Mouse (Mus musculus) CH12.LX (cell line): Measurements from ENCODE around the gene Inppl1.

Experiments
- CHD2 ChIP-seq: IDR thresholded peaks from 2 replicates; pipeline ENCODE4 v1.6.1; 2011; ENCODE audit warnings: low read length, improper control_type of control experiment
- CTCF ChIP-seq, 2 experiments: IDR thresholded peaks in 1 of 2; conservative IDR thresholded peaks in 1 of 2; 2 replicates each; pipeline ENCODE4 v1.5.1; 2011 to 2012; ENCODE audit warnings: low read depth in 2 of 2, low read length in 2 of 2, improper control_type of control experiment in 1 of 2, inconsistent platforms in 1 of 2, mild to moderate bottlenecking in 1 of 2, moderate library complexity in 1 of 2
- E2F4 ChIP-seq: IDR thresholded peaks from 2 replicates; pipeline ENCODE4 v1.6.1; 2011; ENCODE audit warnings: low read depth, low read length, improper control_type of control experiment; ENCODE audit not compliant: insufficient replicate concordance
- EP300 ChIP-seq: IDR thresholded peaks from 2 replicates; pipeline ENCODE4 v1.6.1; 2011; ENCODE audit warnings: low read length, improper control_type of control experiment
- IRF4 ChIP-seq: IDR thresholded peaks from 2 replicates; pipeline ENCODE4 v1.6.1; 2014; ENCODE audit warnings: low read depth, mild to moderate bottlenecking, inconsistent platforms, low read length, improper control_type of control experiment
- KAT2A ChIP-seq: IDR thresholded peaks from 2 replicates; pipeline ENCODE4 v1.6.1; 2012; ENCODE audit warnings: low read length, improper control_type of control experiment, inconsistent platforms; ENCODE audit not compliant: insufficient replicate concordance
- MAFK ChIP-seq: IDR thresholded peaks from 2 replicates; pipeline ENCODE4 v1.6.1; 2011; ENCODE audit warnings: low read length, improper control_type of control experiment; ENCODE audit not compliant: insufficient replicate concordance
- NRF1 ChIP-seq: IDR thresholded peaks from 2 replicates; pipeline ENCODE4 v1.6.1; 2014; ENCODE audit warnings: low read depth, mild to moderate bottlenecking, inconsistent platforms, low read length, improper control_type of control experiment, moderate library complexity
- POLR2A ChIP-seq: IDR thresholded peaks from 2 replicates; pipeline ENCODE4 v1.6.1; 2011; ENCODE audit warnings: low read depth, mild to moderate bottlenecking, improper control_type of control experiment, low read length
- SMC3 ChIP-seq: IDR thresholded peaks from 2 replicates; pipeline ENCODE4 v1.6.1; 2011; ENCODE audit warnings: low read depth, low read length, improper control_type of control experiment
- TBP ChIP-seq: conservative IDR thresholded peaks from 2 replicates; pipeline ENCODE4 v1.6.1; 2011; ENCODE audit warnings: low read depth, low read length, improper control_type of control experiment
- TCF12 ChIP-seq: IDR thresholded peaks from 2 replicates; pipeline ENCODE4 v1.6.1; 2014; ENCODE audit warnings: low read depth, mild to moderate bottlenecking, inconsistent platforms, low read length, improper control_type of control experiment
- USF2 ChIP-seq: conservative IDR thresholded peaks from 2 replicates; pipeline ENCODE4 v1.6.1; 2011; ENCODE audit warnings: low read depth, low read length, improper control_type of control experiment

DNA sequence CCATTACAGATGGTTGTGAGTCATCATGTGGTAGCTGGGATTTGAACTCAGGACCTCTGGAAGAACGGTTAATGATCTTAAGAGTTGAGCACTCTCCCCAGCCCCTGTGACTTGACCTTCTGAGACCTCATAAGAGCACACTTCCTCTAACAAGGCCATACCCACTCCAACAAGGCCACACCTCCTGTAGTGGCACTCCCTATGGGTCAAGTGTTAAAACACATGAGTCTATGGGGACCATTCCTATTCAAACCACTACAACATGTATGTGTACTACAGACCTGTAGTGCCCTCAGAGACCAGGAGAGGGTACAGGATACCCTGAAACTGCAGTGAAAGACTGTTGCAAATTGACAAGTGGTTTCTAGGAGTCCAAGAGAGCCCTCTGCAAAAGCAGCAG, 9.9 kb upstream of the Inppl1 start:
- TF ChIP-seq NRF1, result no peak
- no peak for TF ChIP-seq MAFK
- TF ChIP-seq CTCF (conservative IDR thresholded peaks at IDR 0.05 in 1 of 2, IDR thresholded peaks at IDR 0.05 in 1 of 2; ENCODE audit: low read depth in 2 of 2, low read length in 2 of 2), result peak in 1 of 2 experiments; percentile 19; a peak in 1 of 4 replicates
- TF ChIP-seq SMC3, result no peak
- no peak for TF ChIP-seq EP300
- no peak for TF ChIP-seq USF2
- no peak for TF ChIP-seq TCF12
- no peak for TF ChIP-seq E2F4
- no peak for TF ChIP-seq POLR2A
- no peak for TF ChIP-seq TBP
- TF ChIP-seq CHD2, result no peak
- TF ChIP-seq KAT2A, result no peak
- TF ChIP-seq IRF4, result no peak
